Mouse (Mus musculus) CD4-positive helper T cell, adult 2 months (primary cell): ENCODE results near the gene Fam83c.

Source experiments
- DNase-seq: peaks from one replicate; pipeline ENCODE4 v3.0.0-alpha.2; 2012; ENCODE audit warnings: low read depth, missing footprints, low spot score

The Fam83c gene

DNA sequence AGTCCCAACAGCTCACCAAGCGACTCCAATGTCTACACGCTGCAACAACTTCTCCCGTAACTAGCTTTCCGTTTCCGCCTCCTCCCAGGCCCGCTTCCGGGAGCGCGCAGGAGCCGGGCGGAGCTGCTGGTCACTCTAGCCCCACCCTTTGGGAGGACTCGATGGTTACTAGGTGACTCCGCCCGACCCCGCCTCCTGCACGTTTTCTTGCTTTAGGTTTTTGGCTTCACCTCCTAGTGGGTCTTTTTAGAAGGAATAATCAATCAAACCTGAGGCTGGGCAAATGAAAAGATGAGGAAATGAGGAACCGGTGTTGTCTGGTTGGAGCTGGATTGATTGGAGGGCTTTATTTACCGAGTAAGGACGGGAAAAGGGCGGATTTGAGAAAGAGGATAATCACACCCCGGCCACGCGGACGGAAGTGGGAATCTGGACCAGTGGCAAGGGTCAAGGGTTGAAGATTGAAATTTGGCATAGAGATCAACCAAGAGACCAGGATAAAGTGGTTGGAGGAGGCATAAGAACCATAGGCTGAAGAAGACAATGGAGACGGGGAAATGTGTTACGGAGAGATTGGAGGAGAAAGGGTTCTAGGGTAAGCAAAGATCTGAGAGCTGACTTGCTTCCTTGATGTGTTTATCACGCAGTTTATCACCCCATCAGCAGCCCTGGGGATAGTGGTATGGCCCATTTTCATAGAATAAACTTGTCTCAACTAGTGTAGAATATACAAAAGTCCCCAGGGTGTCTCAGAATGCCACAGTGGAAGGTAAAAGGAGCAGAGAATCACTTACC, 7.8 kb downstream of the Fam83c start, which contains the start of gene Eif6:
TSS of gene Eif6 (minus strand) at position 296 of the 795 bp plus-strand sequence.
- peak; percentile 91 for DNase-seq

DNA sequence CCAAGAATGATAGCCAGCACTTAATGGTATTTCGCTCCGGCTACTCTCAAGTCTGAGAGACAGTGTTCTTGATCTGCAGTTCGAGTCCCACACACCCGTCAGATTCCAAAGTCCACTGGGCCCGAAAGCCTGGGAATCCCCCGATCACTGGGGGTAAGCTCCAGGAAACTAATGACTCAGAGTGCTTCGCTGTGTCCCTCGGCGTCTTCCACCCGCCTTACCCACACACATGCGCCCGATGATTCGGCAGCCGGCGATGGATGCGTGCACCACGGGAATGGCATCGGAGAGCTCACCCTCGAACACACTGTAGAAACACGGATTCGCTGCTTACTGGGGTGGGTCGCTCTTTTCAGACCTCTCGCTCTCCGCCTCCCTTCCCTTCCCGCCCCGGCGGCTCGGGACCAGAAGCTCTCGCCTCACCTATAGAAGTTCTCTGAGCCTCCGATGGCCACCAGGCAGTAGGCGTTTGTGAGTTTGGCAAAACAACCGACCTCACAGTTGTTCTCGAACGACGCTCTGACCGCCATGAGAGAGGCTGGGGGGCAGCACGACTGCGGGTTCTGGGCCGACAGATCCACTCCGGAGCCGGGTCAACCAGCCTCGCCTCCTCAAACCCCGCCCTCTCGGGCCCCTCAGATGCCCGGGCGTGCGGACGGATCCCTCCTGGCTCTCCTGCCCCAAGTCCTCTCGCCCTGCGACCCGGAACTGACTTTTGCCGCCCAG, 8.6 kb downstream of the Fam83c start:
- DNase-seq: peak; percentile 55

DNA sequence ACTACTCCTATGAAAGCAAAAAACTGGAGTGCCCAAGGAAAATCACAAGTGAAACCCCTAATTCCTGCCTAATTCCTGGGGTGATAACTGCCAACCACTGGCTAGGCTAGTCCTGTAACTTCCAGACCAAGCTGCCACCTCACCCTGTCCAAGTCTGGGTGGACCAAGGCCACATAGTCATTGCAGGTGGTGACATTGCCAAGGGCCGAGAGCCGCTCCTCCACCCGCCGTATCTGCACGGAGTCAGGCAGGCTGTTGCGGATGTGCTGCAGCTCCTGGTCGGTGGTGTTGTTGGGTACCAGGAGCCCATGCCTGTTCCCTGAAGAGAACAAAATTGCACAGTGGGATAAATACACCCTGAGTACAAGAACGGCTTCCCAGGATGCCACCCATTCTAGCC, 10.9 kb downstream of the Fam83c start:
- DNase-seq: no peak

DNA sequence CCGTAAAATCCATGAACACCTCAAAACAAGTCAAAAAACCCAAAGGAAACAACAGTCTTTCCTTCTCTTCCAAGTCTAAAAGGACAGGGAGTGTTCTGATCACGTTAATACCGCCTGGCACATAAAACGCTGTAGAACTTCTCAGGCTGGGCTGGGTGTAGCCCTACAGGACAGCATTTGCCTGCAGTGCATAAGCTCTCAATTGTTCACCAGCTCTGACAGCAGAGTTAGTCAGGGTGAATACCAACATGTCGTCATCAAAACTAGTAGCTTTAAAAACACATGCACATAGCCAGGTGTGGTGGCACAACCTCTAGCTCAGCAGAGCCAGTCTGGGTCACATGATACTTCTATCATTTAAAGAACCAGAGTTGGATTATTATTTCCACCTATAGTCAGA, 13.9 kb downstream of the Fam83c start:
- DNase-seq: no peak

DNA sequence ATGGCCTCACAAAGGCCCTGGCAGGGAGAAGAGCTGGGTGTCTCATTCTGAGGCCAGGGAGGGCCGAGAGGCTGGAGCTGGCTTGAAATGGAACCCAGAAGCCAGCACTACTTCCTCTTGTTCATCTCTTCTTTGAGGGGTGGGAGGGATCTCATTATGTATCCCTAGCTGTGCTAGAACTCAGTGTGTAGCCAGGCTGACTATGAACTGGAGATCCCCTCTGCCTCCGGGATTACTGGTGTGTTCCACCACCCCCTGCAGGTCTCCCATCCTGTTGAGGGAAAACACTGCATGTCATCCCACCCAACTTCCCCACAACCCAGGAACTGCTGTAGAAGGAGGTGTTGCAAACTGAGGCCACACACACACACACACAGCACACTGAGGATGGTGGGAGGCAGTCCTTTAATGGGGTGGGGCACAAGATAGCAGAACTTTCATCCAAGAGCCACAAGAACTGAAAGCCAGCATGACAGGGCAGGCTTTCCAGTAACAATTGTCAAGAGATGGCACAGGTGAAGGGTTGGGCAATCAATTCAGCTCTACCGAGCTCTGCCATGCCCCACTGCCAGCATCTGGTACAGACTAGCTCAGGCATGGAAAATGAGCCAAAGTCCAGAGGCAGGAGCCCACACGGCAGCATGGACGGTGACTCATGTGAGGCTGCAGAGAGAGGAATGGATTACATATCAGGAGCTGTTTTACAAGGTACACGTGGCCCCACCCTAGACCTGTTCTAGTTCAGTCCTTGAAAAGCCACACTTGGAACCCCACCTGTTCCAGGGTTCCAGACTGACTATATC, 15.0 kb downstream of the Fam83c start:
- no peak for DNase-seq

DNA sequence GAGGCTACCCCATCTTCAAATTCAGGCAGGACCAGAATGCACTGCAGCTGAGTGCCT, 15.4 kb downstream of the Fam83c start, which contains the start of gene BC029722:
TSS of gene BC029722 (minus strand) at position 35 of the 57 bp plus-strand sequence.
- no peak for DNase-seq

DNA sequence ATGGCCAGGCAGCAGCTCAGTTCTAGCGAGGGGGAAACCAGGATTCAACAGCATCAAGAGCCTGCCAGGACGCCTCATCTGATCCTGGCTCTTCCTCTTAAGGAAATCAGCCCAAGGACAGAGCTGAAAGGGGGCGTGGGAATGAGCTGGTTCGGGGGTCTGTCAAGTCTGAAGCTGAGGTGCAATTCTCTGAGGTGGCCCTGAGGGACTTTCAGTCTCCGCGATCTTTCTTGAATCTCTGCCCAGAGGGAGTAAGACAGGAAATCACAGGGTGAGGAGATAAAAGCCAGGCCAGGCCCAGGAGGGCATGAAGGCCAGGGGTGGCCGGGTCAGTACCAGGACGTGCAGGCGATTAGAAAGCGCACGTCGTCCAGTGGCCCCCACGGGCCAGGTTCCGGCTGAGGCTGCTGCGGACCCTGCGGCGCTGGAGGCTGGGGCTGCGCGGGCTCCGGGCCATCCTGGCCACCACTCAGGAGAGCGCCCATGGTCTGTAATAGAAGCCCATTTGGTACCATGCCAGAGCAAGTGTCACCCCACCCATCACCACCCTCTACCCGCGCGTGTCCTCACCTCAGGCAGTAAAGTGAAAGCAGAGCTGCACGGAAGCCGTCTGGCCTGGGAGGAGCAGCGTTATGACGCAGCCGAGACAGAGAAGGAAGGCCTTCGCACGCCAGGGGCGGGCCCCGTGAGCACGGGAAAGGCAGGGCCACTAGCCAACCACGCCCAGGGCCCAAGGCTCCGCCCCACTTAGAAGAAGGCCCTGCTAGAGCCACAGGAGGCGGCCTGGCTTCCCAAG, 15.9 kb downstream of the Fam83c start:
- DNase-seq: peak; percentile 98

DNA sequence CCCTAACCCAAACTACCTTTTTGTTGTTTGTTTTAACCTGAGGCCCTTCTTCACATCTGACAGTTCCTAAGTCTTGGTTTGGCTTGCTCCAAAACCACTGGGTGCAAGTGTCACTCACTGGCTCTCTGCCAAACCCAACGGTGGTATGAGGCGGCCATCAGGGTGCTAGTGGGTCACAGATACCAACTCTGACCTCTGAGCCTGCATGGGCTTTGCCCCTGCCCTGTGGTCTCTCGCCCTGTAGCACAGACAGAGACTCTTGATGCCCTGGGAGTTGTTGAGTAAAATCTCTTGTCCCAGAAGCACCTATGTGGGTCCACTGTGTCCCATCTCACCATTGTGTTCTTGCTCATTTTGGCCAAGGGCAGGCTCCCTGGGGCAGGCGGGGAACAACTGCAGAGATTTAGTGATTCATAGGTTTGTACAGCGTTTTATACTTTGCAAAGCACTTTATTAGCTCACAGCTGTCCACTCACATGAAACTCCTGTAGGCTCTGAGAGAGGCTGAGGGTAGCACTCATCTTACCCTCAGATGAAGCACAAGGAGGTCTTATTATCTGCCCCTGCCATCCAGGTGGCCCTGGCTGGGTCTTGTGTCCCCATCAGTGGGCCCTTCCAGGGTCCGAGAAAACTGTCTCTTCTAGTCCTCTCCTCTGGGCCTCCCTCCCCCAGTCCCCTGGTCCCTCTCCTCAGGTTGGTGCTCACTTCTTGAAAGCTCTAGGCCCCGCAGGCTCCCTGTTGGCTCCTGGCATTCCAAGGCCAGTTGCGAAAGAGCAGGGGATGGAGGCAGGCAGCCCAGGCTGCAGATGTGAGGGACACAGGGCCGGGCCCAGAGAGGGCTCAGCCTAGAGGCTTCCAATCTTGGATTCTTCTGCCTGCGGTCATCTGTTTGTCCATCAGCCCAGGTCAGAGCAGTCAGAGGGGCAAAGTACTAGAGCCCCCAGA, 17.1 kb downstream of the Fam83c start:
- no peak for DNase-seq

DNA sequence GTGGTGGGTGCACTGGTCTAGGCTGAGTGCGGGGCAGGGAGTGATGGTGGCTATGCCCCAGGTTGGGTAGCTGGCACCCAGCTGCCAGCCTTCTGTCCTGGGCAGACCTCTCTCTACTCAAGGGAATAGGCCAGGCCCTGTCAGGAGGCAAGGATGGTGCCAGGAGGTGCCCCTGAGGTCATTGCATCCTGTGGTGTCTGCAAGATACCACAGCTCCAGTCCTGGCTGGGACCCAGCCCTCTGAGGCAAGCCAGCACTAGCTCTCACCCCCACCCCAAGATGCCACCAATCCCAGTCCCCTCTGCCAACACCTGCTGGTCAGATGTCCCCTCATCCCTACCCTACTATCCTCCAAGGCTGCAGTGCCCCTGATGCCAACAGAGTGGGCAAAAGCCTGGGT, 18.5 kb downstream of the Fam83c start:
- DNase-seq: no peak

DNA sequence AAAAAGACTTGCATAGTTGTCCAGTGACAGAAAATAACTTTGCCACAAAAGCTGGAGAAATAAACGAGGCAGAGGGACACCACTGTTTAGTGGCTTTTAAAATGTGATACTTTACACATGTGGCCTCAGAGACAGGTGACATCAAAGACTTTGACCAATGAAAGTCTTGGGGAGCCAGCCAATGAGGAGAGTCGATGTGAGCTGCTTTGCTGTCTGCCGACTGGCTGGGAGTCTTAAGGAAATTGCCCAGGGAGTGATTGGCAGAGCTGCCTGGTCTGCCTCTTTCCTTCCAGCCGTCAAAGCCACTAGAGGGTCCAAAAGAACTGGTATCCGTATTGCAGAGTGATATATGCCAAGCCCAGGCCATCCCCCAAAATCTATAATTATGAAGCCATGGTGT, 19.8 kb downstream of the Fam83c start:
- no peak for DNase-seq

DNA sequence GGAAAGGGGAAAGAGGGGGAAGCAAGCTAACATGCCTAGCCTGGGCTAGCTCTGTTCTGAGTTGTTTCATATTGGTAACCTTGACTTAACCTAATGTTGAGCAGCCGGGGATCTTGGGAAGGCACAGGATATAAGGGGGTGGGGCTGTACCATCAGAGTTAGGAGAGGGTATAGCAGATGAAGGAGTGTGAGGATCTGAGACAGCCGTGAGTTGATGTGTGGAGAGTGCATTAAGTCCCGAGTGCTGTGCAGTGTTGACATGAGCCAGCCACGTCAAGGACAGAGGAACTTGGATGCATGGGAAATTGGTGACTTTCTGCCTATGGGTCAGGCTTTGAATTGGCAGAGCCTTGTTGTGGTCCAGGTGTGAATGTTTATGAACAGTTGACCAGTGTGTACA, 22.0 kb downstream of the Fam83c start:
- DNase-seq: no peak

DNA sequence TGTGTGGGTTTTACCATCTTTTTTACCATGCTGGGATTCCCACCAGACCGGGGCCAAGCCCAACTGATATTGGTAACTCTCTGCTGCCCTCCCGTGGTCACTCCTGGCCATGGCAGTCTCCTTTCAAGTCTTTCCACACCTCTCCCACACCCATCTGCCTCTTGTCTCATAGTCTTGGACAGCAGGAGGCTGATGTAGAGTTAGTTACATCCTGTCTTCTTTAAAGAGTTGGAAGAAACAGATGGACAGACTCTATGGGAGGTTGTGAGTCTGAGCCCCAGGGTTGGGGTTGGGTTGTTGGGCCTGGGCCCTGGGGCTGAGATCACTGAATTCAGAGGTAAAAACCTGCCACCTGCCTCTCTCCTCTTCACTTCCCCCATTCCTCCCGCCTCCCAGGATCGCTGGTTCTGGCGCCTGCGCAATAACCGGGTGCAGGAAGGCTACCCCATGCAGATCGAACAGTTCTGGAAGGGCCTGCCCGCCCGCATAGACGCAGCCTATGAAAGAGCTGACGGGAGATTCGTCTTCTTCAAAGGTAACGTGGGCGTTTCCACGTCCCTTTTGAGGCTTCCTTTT, 22.7 kb downstream of the Fam83c start:
- DNase-seq: peak; percentile 83

DNA sequence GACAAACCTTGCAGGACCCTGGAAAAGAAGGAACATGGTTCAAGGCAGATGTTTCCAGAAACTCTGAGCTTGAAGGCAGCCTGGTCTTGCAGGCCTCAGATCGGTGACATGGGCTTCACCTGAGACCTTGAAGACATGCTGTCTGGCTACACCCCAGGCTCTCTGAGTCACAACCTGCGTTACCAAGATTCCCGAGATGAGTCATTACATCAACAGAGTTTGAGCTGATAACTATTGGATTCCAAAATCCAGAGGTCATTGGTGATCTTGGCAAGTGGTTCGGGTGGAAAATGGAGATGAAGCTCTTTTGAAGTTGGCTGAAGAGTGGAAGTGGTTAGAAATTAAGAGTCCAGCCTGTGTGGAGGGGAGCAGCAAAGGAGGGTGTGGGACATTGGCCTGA, 25.0 kb downstream of the Fam83c start:
- DNase-seq: no peak

DNA sequence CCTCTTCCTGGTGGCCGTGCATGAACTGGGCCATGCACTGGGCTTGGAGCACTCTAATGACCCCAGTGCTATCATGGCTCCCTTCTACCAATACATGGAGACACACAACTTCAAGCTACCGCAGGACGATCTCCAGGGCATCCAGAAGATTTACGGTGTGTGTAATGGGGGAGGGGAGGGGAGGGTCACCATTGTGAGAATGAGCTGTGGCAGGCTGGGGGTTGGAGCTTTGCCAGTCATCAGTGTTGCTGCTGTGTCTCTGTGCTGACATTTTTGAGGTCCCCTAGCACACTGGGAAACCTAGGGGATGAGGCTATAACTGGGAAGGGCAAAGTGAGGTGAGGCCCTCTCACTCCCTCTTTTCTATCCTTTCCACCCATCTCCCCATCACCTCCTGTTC, 27.2 kb downstream of the Fam83c start:
- DNase-seq: no peak

DNA sequence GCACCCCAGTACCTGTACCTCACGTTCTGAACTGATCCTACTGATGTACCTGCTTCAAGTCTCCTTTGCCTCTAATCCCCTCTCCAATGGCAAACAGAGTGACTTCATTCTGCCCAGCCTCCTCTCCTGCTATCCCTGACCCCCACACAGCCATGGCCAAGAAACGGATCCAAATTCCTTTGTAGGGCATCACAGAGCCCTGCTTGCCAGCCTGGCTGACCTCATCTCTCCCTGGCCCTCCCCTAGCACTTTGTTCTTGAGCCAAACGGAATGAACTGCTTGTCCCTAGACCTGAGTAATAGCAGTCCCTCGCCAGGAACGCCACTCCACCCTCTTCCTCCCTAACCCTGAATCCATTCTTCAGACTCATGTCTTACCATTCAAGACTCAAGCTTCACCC, 28.1 kb downstream of the Fam83c start:
- DNase-seq: no peak

DNA sequence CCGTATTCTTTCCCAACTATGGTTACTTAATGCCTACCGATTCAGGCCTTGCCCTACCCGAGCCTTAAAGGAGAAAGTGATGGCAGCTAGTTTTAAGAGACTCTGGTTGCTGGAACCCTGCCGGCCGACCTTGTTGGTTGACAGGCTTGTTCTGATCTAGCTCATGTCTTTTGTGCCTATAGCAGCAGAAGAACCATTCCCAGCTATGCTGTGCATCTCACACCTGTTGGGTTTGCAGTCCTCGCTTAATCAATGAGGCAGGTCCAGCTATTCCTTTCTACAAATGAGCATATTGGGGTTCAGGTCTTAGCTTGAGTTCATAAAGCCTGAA, 28.8 kb downstream of the Fam83c start:
- no peak for DNase-seq

DNA sequence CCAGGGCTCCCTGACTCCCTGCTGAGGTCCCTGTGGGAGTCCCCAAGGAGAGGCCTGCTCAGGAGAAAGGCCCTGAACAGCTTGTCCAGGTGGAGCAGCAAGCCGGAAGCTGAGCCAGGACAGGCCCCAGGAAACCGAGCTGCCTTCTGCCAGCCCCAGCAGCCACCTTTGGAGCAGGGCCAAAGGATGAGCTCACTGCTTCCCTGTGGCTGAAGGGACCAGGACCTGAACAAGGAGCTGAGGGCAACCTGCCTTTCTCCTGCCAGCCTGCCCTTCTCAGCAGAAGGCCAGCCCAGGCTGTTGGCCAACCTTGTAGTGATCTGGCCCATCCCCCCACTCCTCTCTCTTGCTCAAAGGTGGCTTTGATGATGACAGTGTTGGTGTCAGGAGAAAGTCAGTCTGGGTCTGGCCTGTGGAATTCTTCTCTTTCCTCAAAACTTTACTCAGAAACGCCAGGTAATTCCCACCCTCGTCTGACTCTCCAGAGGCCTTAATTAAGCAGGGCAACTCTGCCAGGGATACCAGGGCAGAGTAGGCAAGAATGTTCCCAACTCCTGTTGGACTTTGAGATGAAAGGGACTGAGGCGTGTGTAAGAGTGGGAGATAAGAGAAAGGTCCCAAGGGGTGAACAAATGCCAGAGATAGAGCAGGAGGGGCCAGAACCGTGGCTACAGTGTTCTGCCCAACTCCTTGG, 29.3 kb downstream of the Fam83c start:
- DNase-seq: no peak

DNA sequence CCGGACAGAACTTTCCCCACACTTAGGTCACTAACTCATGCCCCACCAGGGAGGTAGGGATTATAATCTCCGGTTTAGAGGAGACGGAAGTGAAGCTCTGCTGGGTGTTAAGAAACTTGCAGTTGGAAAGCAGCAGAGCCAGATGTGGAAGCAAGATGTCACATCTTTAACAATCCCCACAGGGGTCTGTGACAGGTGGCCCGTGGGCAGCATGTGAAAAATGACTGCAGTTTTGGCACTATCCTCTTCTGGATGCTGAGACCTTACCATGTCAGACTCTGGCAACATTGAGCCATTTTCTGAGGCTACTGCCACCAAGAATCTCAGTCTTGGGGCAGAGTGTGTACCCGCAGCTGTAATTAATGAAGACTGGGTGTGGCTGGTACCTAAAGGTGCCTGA, 30.6 kb downstream of the Fam83c start:
- no peak for DNase-seq

DNA sequence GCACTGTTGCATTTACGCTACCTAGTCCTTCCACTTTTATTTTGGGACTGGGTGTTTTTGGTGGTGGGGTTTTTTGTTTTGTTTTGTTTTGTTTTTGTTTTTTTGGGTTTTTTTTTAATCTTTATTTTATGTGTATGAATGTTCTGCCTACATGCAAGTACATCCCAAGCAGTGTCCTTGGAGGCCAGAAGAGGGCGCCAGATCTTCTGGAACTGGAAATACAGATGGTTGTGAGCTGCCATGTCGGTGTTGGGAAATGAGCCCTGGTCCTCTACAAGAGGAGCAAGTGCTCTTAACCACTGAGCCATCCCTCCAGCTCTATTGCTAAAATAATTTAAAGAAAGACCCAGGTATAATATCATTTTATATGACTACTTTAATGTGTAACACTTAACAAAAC, 31.9 kb downstream of the Fam83c start:
- no peak for DNase-seq

DNA sequence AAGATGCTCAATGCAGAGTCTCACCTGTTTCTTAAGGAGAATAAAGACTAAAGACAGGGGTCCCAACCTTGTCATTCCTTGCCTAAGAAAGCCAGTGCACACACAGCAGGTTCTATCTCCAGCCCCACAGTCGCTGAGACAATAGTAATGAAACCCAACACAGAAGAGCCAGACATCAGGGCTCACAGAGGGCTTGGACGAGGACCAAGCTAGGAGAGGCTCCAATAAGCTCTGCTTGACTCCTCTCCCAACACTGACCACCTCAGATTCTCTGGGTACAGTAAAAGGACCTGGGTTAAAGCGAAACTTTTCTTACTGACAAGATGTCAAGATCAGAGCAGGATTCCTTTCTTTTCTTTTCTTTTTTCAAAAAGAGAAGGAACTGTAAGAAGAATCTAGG, 36.0 kb downstream of the Fam83c start:
- DNase-seq: no peak
